Mouse (Mus musculus) cerebellum, postnatal 36 days (tissue): ENCODE measurements around the gene Tenm4.

Experiments
- DNase-seq, 2 experiments: peaks; one replicate each; pipeline ENCODE4 v3.0.0; 2021 to 2022; ENCODE audit warnings: mixed read lengths in 2 of 2

Gene Tenm4

GRCm38 (mm10) chr7:96170924-96171595, at the start of gene Tenm4:
Gene Tenm4, plus strand, starts transcription at chr7:96171246.
- DNase-seq: no peak

GRCm38 (mm10) chr7:96130763-96131162, 40.3 kb upstream of the Tenm4 start:
- DNase-seq: no peak

- no peak for DNase-seq
These were observed 39.9 kb upstream of the Tenm4 start for GRCm38 (mm10) chr7:96131175-96131574.

- no peak for DNase-seq
These were observed 34.5 kb upstream of the Tenm4 start for GRCm38 (mm10) chr7:96136497-96136961.

GRCm38 (mm10) chr7:96141876-96142275, 29.2 kb upstream of the Tenm4 start:
- DNase-seq: no peak

- DNase-seq: peak; percentile 71
These were observed 28.0 kb upstream of the Tenm4 start for GRCm38 (mm10) chr7:96142973-96143596.

GRCm38 (mm10) chr7:96147436-96147835, 23.6 kb upstream of the Tenm4 start:
- DNase-seq: no peak

GRCm38 (mm10) chr7:96148191-96148590, 22.9 kb upstream of the Tenm4 start:
- DNase-seq: no peak

- DNase-seq: peak; percentile 19 to 41
These were observed 19.8 kb upstream of the Tenm4 start for GRCm38 (mm10) chr7:96151277-96151676.

- DNase-seq: no peak
These were observed 19.1 kb upstream of the Tenm4 start for GRCm38 (mm10) chr7:96151961-96152360.

- DNase-seq: no peak
These were observed 18.6 kb upstream of the Tenm4 start for GRCm38 (mm10) chr7:96152431-96152830.

- no peak for DNase-seq
These were observed 18.1 kb upstream of the Tenm4 start for GRCm38 (mm10) chr7:96152924-96153359.

- no peak for DNase-seq
These were observed 17.0 kb upstream of the Tenm4 start for GRCm38 (mm10) chr7:96154025-96154424.

- no peak for DNase-seq
These were observed 14.4 kb upstream of the Tenm4 start for GRCm38 (mm10) chr7:96156481-96157255.

- DNase-seq: no peak
These were observed 6.9 kb upstream of the Tenm4 start for GRCm38 (mm10) chr7:96164141-96164540.

- DNase-seq: no peak
These were observed 2.1 kb upstream of the Tenm4 start for GRCm38 (mm10) chr7:96168921-96169320.

- DNase-seq: no peak
These were observed 834 bp downstream of the Tenm4 start for GRCm38 (mm10) chr7:96171596-96172563.

GRCm38 (mm10) chr7:96176781-96177180, 5.7 kb downstream of the Tenm4 start:
- no peak for DNase-seq

- DNase-seq: no peak
These were observed 10.7 kb downstream of the Tenm4 start for GRCm38 (mm10) chr7:96181751-96182150.

GRCm38 (mm10) chr7:96183195-96183594, 12.1 kb downstream of the Tenm4 start:
- no peak for DNase-seq

GRCm38 (mm10) chr7:96185411-96185810, 14.4 kb downstream of the Tenm4 start:
- DNase-seq: no peak

- DNase-seq: no peak
These were observed 32.9 kb downstream of the Tenm4 start for GRCm38 (mm10) chr7:96203812-96204560.
